Mouse (Mus musculus) kidney, adult 18-20 months (tissue): ENCODE results near the gene Ppib.

Source experiments
- DNase-seq: peaks from one replicate; pipeline ENCODE4 v3.0.0; 2021

Gene Ppib

GRCm38 (mm10) chr9:66078493-66078892 is 18.5 kb downstream of the Ppib start:
- DNase-seq, result no peak

- DNase-seq, result no peak
Observed at GRCm38 (mm10) chr9:66080804-66081459, 20.9 kb downstream of the Ppib start.

GRCm38 (mm10) chr9:66081999-66082398 is 22.0 kb downstream of the Ppib start:
- no peak for DNase-seq

- no peak for DNase-seq
Observed at GRCm38 (mm10) chr9:66084171-66084570, 24.1 kb downstream of the Ppib start.

GRCm38 (mm10) chr9:66087062-66087461 is 27.0 kb downstream of the Ppib start:
- DNase-seq, result no peak

GRCm38 (mm10) chr9:66088411-66088810 is 28.4 kb downstream of the Ppib start:
- DNase-seq, result peak; percentile 56

GRCm38 (mm10) chr9:66090593-66091244 is 30.7 kb downstream of the Ppib start:
- DNase-seq, result no peak

- no peak for DNase-seq
Observed at GRCm38 (mm10) chr9:66091327-66092231, 31.6 kb downstream of the Ppib start.

- no peak for DNase-seq
Observed at GRCm38 (mm10) chr9:66092664-66093063, 32.6 kb downstream of the Ppib start.

GRCm38 (mm10) chr9:66101577-66101976 is 41.6 kb downstream of the Ppib start:
- DNase-seq, result no peak

GRCm38 (mm10) chr9:66102668-66103067 is 42.6 kb downstream of the Ppib start:
- DNase-seq, result no peak

GRCm38 (mm10) chr9:66104601-66105000 is 44.6 kb downstream of the Ppib start:
- DNase-seq, result no peak

GRCm38 (mm10) chr9:66105168-66105567 is 45.1 kb downstream of the Ppib start:
- no peak for DNase-seq

- DNase-seq, result no peak
Observed at GRCm38 (mm10) chr9:66109574-66109973, 49.6 kb downstream of the Ppib start.

- DNase-seq, result no peak
Observed at GRCm38 (mm10) chr9:66110126-66110525, 50.1 kb downstream of the Ppib start.

GRCm38 (mm10) chr9:66110611-66111379 is 50.8 kb downstream of the Ppib start:
- no peak for DNase-seq

GRCm38 (mm10) chr9:66114341-66114740 is 54.3 kb downstream of the Ppib start:
- no peak for DNase-seq
